Mouse (Mus musculus): ENCODE measurements around the gene Pear1.
"Not testable (repeated sequence)": the region's sequence is repeated elsewhere in the genome, so short reads cannot be mapped to it uniquely, and the experiment has no call there.

Gene Pear1

GRCm38 (mm10) chr3:87824206-87824605 lies at the start of gene Pear1:
TSS of gene Pear1 (minus strand) at chr3:87824306.
- DNase-seq, result not testable (repeated sequence)

DNA sequence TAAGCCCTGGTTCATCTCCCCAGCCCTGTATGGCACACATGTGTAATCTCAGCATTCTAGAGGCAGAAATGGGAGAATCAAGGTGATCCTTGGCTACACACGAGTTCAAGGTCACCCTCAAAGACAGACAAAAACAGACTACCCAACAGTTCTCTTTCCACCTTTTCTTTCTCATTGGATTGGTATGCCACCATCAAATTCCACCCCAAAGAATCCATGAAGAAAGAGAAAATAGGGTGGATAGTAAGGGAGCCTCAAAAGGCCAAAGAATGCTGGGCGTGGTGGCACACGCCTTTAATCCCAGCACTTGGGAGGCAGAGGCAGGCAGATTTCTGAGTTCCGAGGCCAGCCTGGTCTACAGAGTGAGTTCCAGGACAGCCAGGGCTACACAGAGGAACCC lies 40.0 kb upstream of the Pear1 start:
- not testable (repeated sequence) for DNase-seq

- DNase-seq, result peak; percentile 78 to 79
These were observed 35.7 kb upstream of the Pear1 start for GRCm38 (mm10) chr3:87859813-87860212.

- DNase-seq, result no peak
These were observed 33.6 kb upstream of the Pear1 start for GRCm38 (mm10) chr3:87857666-87858065.

DNA sequence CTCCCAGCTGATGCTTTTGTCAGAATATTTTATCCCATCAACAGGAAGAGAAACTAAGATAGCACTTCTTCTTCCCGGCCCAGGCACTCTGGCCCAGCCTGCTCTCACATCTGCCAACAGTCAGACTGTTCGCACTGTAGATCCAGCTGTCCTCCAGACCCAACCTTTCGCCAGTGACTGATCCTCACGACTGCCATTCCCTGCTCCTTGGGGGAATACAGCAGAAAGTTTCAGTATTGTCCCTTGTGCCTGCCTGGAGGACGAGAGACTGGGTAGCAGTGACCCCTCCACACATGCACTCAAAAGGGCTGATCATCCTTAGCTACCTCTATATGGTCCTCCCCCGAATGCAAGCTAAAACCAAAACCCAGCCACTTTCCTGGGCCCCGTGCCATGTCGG lies 31.8 kb upstream of the Pear1 start:
- DNase-seq, result no peak

- DNase-seq, result peak; percentile 48 to 76
These were observed 30.9 kb upstream of the Pear1 start for GRCm38 (mm10) chr3:87854795-87855568.

DNA sequence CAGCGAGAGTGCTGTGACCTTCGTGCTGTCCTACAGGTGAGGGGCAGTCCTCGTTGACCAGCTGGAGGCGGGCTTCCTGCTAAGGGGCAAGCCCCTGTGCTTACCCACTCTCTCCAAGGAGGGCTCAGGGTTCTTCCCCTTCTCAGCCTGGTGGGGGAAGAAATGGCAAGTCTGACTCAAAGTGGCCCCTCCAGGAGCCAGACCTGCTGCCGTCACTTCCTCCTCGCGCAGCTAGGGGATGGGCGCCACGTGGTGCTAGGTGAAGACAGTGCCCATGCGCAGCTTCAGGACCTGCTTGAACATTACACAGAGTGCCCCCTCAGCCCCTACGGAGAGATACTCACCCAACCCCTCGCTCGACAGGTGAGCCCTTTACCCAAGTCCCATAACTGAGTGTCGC lies 25.0 kb upstream of the Pear1 start:
- no peak for DNase-seq

GRCm38 (mm10) chr3:87847680-87848079 lies 23.6 kb upstream of the Pear1 start:
- DNase-seq, result no peak

DNA sequence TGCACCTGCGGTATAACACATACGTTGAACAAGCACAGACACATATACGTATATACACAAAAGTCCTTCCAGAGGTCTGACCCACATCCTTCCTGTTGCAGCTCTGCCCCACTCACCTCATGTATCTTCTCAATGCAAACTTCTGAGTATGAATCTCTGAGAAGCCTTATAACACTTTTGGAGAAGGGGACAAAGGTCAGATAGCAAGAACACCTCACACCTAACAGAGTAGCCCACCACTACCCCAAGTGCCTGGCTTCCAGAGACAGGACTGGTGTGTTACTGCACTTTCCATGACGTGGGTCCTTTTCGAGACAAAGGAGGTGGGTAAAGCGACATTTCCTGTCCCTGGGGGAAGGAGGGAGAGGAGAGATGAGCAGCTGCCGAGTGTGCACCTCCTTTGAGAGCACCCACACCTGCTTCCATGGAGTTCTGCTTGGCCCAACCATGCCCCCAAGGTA lies 22.6 kb upstream of the Pear1 start, which contains the start of gene Sh2d2a:
Gene Sh2d2a (plus strand): TSS at position 106 of the 461 bp plus-strand sequence.
- no peak for DNase-seq

DNA sequence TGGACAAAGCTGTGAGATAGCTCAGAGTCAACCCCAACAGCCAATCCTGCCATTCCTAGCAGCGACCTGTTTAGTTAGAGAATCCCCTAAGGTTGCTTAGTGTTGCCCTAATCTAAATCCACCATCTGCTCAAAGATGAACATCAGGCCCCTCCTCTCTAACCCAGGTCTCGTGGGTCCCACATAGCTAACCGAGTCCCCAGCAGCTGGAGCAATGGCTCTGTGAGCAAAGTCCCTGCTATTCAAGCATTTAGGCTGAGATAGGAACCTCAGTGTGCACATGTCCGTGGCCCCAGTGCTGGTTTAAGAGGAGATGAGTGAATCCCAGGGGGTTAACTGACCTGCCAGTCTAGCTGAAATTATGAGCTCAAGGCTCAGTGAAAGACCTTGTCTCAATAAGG lies 22.1 kb upstream of the Pear1 start:
- DNase-seq, result no peak

GRCm38 (mm10) chr3:87844981-87845380 lies 20.9 kb upstream of the Pear1 start:
- DNase-seq, result no peak

DNA sequence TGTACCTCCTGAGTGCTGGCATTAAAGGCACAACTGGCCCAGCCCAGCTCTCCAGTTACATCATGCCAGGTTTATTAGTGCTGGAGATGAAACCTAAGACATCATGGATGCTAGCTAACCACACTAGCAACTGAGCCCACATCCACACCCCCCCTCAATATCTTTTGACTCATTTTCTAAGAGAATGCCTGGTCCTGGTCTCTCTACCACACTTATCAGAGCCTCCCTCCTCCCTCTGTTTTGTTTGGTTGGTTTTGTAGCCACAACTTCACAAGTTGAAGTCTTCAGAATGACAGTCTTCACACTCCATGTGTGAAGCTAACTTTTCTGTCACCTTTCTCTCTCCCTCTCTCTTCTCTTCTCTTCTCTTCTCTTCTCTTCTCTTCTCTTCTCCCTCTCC lies 16.8 kb upstream of the Pear1 start:
- no peak for DNase-seq

DNA sequence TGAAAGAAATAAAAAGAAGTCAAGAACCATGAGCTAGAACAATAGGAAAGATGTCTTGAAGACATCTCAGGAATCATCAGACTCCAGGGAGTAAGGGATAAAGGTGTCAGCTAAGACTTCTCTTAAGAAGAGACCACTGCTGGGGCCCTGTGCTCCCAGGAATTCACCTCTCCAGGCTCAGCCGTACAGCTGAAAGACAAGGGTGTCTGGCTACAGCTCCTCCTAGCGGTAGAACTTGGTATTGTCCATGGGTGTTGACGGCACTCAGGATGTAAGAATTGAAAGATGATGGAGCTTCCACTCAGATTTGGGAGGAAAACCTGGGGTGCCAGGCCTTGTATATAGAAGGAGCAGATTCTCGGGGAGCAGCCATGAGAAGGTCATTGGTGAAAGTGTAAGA lies 14.5 kb upstream of the Pear1 start:
- DNase-seq, result peak; percentile 68 to 90

DNA sequence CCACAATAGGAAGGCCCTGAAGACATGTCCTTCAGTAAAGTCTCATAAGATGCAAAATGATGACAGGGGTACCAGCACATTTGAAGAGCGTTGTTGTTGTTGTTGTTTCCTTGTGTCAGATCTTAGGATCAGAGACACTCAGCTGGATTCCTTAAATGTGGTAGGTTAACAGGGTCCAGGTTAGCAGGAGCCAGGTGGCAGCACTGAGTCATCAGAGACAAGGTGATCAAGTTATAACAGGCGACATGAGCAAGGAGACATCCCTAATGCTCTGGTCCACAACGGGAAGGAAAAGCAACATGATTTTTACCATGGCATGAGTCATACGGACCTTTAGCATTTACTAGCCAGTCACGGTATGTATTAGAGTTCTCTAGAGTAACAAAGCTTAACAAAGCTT lies 9.4 kb upstream of the Pear1 start:
- DNase-seq, result peak in 1 of 2 experiments; percentile 67

- no peak for DNase-seq
These were observed 8.2 kb upstream of the Pear1 start for GRCm38 (mm10) chr3:87832109-87832859.

- no peak for DNase-seq
These were observed 4.9 kb upstream of the Pear1 start for GRCm38 (mm10) chr3:87829025-87829424.

GRCm38 (mm10) chr3:87828435-87828834 lies 4.3 kb upstream of the Pear1 start:
- DNase-seq, result no peak

GRCm38 (mm10) chr3:87818226-87818625 lies 5.9 kb downstream of the Pear1 start:
- no peak for DNase-seq

DNA sequence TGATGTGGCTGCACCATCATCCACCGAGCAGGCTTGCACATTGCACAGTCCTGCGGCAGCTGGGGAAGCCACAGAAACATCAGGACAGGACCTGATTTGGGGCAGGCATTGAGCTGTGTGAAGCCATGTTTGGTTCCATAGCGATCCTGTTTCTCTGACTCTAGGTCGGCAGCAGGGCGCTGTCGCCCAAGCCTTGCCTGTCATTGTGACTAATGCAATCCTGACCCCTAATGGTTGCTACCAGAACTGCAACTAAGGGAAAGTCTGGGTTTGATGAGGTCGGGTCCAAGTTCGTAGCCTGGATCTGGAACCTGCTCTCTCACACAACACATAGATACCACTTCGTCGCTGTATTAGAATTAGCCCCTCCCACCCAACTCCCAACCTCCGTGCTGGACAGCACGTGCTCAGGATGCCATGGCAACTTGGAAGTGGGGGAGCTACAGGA lies 7.4 kb downstream of the Pear1 start:
- peak; percentile 82 to 90 for DNase-seq

- DNase-seq, result peak in 1 of 2 experiments; percentile 23
These were observed 7.9 kb downstream of the Pear1 start for GRCm38 (mm10) chr3:87816166-87816565.

- peak; percentile 17 to 37 for DNase-seq
These were observed 11.2 kb downstream of the Pear1 start for GRCm38 (mm10) chr3:87812873-87813272.

DNA sequence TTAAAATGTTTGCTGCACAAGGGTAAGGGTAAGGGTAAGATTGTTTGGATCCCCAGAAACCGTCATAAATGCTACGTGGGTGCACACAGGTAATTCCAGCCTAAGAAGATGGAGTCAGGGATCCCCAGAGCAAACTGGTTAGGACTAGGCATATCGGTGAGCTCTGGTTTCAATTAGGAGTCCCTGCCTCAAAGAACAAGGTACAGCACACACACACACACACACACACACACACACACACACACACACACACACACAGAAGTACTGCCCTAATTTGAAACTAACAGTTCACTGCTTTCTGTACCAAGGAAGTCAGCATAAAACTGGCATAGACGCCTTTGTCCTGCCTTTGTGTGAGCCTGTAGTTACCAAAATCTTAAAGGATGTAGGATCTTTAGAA lies 11.7 kb downstream of the Pear1 start:
- DNase-seq, result no peak

GRCm38 (mm10) chr3:87811297-87811696 lies 12.8 kb downstream of the Pear1 start:
- no peak for DNase-seq
